In the genomic region with DNA sequence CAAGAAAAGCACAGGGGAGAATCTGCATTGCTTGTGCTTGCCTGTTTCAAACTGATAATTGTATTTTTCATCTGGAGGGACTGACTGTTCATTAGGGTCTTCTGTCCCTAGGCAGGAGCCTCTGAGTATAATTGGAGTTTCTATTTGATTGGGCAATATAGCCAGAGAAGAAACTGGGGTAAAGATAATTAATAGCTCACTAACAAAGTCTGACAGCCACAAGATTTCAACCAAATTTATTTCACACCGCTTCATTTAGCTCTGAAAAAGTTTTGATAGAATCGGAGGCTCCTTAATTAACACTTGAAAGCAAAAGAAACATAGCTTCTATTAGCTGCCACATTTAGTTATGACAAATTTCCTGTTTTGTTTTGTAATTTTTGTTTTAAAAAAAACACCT, we compare ENCODE assay signal across 11 mouse cellular contexts. TPM values are rescaled to one million over a fixed set of nuclear protein-coding genes. Genes with fewer than 3 reads are reported as not detected.
DNase-seq lines count a peak whose midpoint lies in the region; ATAC-seq lines count a peak whose summit lies in the region.
"Had no signal": no experiment of that assay in that cellular context is flagged by ENCODE, and none has a peak within 500 bp of the region (broad histone marks: within the 10 kb centered on the region; RNA-seq: fewer than 3 reads in every experiment).

No protein-coding gene starts in this region.

- H3K9ac ChIP-seq in heart, embryonic 15.5 days, result no peak overlapping the region
- peak overlapping the region; percentile 36 for H3K9ac ChIP-seq in embryonic facial prominence, embryonic 12.5 days
- peak overlapping the region; percentile 81 for H3K9ac ChIP-seq in hindbrain, embryonic 14.5 days
- H3K9ac ChIP-seq in midbrain, embryonic 16.5 days (ENCODE audit: low read depth, low read length), result peak overlapping the region; percentile 69

- peak overlapping the region; percentile 58 for H3K4me2 ChIP-seq in heart, embryonic 15.5 days
- peak overlapping the region; percentile 57 for H3K4me2 ChIP-seq in embryonic facial prominence, embryonic 12.5 days (replicated peaks)
- peak overlapping the region; percentile 70 for H3K4me2 ChIP-seq in hindbrain, embryonic 14.5 days (replicated peaks)
- peak overlapping the region; percentile 66 for H3K4me2 ChIP-seq in midbrain, embryonic 16.5 days (ENCODE audit: low read length)

- H3K9me3 ChIP-seq in heart, embryonic 15.5 days (replicated peaks), result no peaks in the 10 kb centered on the region
- H3K9me3 ChIP-seq in embryonic facial prominence, embryonic 12.5 days, result no peaks in the 10 kb centered on the region
- no peaks in the 10 kb centered on the region for H3K9me3 ChIP-seq in hindbrain, embryonic 14.5 days (ENCODE audit: control insufficient read depth, low read length)
- no peaks in the 10 kb centered on the region for H3K9me3 ChIP-seq in midbrain, embryonic 16.5 days (replicated peaks; ENCODE audit: control insufficient read depth, low read length, poor library complexity, severe bottlenecking)

- ATAC-seq in heart, embryonic 15.5 days (replicated peaks; ENCODE audit: insufficient number of reproducible peaks, insufficient read depth, low FRiP score, low read depth), result no peak
- ATAC-seq in embryonic facial prominence, embryonic 12.5 days (ENCODE audit: insufficient number of reproducible peaks, insufficient read depth, low FRiP score, low TSS enrichment), result no peak
- no peak for ATAC-seq in hindbrain, embryonic 14.5 days (ENCODE audit: low FRiP score)
- ATAC-seq in midbrain, embryonic 16.5 days, result no peak

- peaks cover 8% of the 10 kb centered on the region; the same call in 1 of the 2 replicates for H3K4me1 ChIP-seq in heart, embryonic 15.5 days (replicated peaks)
- peaks cover 13% of the 10 kb centered on the region for H3K4me1 ChIP-seq in embryonic facial prominence, embryonic 12.5 days
- peaks cover 22% of the 10 kb centered on the region for H3K4me1 ChIP-seq in hindbrain, embryonic 14.5 days (replicated peaks; ENCODE audit: control insufficient read depth, insufficient read depth, low read length)
- peaks cover 34% of the 10 kb centered on the region for H3K4me1 ChIP-seq in midbrain, embryonic 16.5 days (ENCODE audit: control insufficient read depth, insufficient read depth, low read length)

- H3K27ac ChIP-seq in heart, embryonic 15.5 days, result no peak overlapping the region
- H3K27ac ChIP-seq in embryonic facial prominence, embryonic 12.5 days, result peak overlapping the region; percentile 74
- H3K27ac ChIP-seq in hindbrain, embryonic 14.5 days, result peak overlapping the region; percentile 78
- H3K27ac ChIP-seq in midbrain, embryonic 16.5 days (ENCODE audit: low read length), result peak overlapping the region; percentile 69

- H3K4me3 ChIP-seq in heart, embryonic 15.5 days, result peak overlapping the region; percentile 31
- peak overlapping the region; percentile 46 for H3K4me3 ChIP-seq in embryonic facial prominence, embryonic 12.5 days
- H3K4me3 ChIP-seq in hindbrain, embryonic 14.5 days (replicated peaks; ENCODE audit: low read length), result peak overlapping the region; percentile 54
- H3K4me3 ChIP-seq in midbrain, embryonic 16.5 days (ENCODE audit: low read depth, low read length), result peak overlapping the region; percentile 47

- DNase-seq in heart, adult 8-10 months (ENCODE audit: low spot score), result no peak
- peak; percentile 32 for DNase-seq in hindbrain, embryonic 14.5 days (ENCODE audit: low spot score)
- no peak for DNase-seq in thymus, postnatal 25 days
- DNase-seq in left cerebral cortex, adult 18-20 months (ENCODE audit: low spot score in 2 of 2), result no peak
- no peak for DNase-seq in urinary bladder, postnatal 14 days (ENCODE audit: low spot score)
- DNase-seq: kidney, adult 11 months; thymus, postnatal 4 days had no signal

- 53% methylated on average over 2 of the region's 2 CpGs for WGBS in heart, embryonic 15.5 days
- 30% methylated on average over 2 of the region's 2 CpGs for WGBS in embryonic facial prominence, embryonic 12.5 days
- 11% methylated on average over 2 of the region's 2 CpGs for WGBS in hindbrain, embryonic 14.5 days
- 7% methylated on average over 2 of the region's 2 CpGs for WGBS in midbrain, embryonic 16.5 days

- no peaks in the 10 kb centered on the region; the same call in 1 of the 2 replicates for H3K27me3 ChIP-seq in heart, embryonic 15.5 days
- 0 out of 2 replicates have a peak, but pooled peaks cover 4% of the 10 kb centered on the region for H3K27me3 ChIP-seq in embryonic facial prominence, embryonic 12.5 days
- no peaks in the 10 kb centered on the region; the same call in 1 of the 2 replicates for H3K27me3 ChIP-seq in hindbrain, embryonic 14.5 days (ENCODE audit: control insufficient read depth, insufficient read depth, low read length)
- H3K27me3 ChIP-seq in midbrain, embryonic 16.5 days (ENCODE audit: control insufficient read depth, insufficient read depth, low read depth, low read length), result no peaks in the 10 kb centered on the region
- H3K27me3 ChIP-seq: CH12.LX had no signal

- H3K36me3 ChIP-seq in heart, embryonic 15.5 days, result no peaks in the 10 kb centered on the region
- no peaks in the 10 kb centered on the region for H3K36me3 ChIP-seq in embryonic facial prominence, embryonic 12.5 days
- H3K36me3 ChIP-seq in hindbrain, embryonic 14.5 days (replicated peaks; ENCODE audit: control insufficient read depth, insufficient read depth), result no peaks in the 10 kb centered on the region
- H3K36me3 ChIP-seq in midbrain, embryonic 16.5 days (ENCODE audit: control insufficient read depth, insufficient read depth, low read length), result no peaks in the 10 kb centered on the region

RNA-seq across cellular contexts. Expression of a gene that starts 2.2 kb away (rescaled TPM):
- 13.6 and 13.9 TPM in 2 replicates for polyA plus RNA-seq in heart, embryonic 15.5 days (2015; fragmentation: Nextera tagmentation; extraction: Ambion mirVana)
- total RNA-seq in heart, adult 8-10 months (2022), result under 1 TPM; 0.14 to 0.35 (median 0.28) TPM
- 77.2 and 86.0 TPM in 2 replicates for polyA plus RNA-seq in embryonic facial prominence, embryonic 12.5 days (2016; fragmentation: Nextera tagmentation; extraction: Ambion mirVana)
- polyA plus RNA-seq in hindbrain, embryonic 14.5 days (2014; fragmentation: Nextera tagmentation; extraction: Ambion mirVana), result 41.3 and 46.4 TPM in 2 replicates
- polyA plus RNA-seq in midbrain, embryonic 16.5 days (2015; fragmentation: Nextera tagmentation; extraction: Ambion mirVana), result 37.8 and 46.7 TPM in 2 replicates
- total RNA-seq in left cerebral cortex, adult 18-20 months (2021), result 10 to 100 TPM; 27.6 to 30.8 TPM
- total RNA-seq: CH12.LX had no signal
